Mouse (Mus musculus) left cerebral cortex, adult 2 months (tissue): ENCODE results near the gene Ly6g6c. TPM values are rescaled to one million over a fixed set of nuclear protein-coding genes. Genes with fewer than 3 reads are reported as not detected.

Source experiments
- DNase-seq, 2 experiments: peaks; one replicate each; pipeline ENCODE4 v3.0.0; 2021 to 2022; ENCODE audit warnings: low spot score in 2 of 2, mixed read lengths in 1 of 2; ENCODE audit errors: extremely low spot score in 1 of 2
- H3K27ac ChIP-seq: fragments of 200-600 bp; 2 replicates; pipeline ENCODE4 v1.8.1; 2022
- H3K4me3 ChIP-seq: fragments of 200-600 bp; 2 replicates; pipeline ENCODE4 v1.8.1; 2022
- CTCF ChIP-seq: fragments of 200-600 bp; IDR thresholded peaks from 2 replicates; pipeline ENCODE4 v1.8.1; 2022; ENCODE audit warnings: antibody characterized with exemption, mild to moderate bottlenecking, moderate library complexity
- intact Hi-C: fragments of 180-260 bp; cut with DNase I; formaldehyde crosslinking; loops from one replicate; pipeline ENCODE4 v1.15.1; 2025
- total RNA-seq, 2 experiments: library from RNA; stranded (reverse); gene quantifications; 2 replicates each; pipeline ENCODE4 v1.2.3; 2021

Gene Ly6g6c
- total RNA-seq, 2 experiments from 2014 or later, result not detected

DNA sequence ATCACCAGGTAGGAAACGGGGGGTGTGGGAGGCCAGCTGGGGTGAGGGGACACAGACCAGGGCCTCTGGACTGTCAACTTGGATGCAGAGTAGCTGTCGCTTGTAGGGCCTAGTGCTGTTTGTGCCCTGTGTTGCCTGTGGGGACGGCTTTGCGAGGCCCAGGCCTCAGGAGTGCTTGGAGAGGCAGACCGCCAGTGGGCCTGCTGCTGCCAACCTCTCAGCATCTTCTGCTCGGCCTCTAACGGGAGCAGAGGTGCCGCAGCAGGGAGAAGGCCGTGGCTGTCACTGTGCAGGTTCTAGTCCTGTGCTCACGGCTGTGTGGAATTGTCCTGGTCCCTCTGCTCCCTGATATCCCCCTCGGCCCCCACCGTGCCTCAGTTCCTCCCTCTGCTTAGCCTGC lies 31.4 kb downstream of the Ly6g6c start:
- H3K27ac ChIP-seq, result peak overlapping the region; percentile 59; the same call in 1 of the 2 replicates
- intact Hi-C loops, result no loop called here
- no peak for DNase-seq
- TF ChIP-seq CTCF, result no peak
- H3K4me3 ChIP-seq, result no peak overlapping the region

GRCm38 (mm10) chr17:35097164-35097655 lies 32.0 kb downstream of the Ly6g6c start:
- peak; percentile 44 to 59 for DNase-seq
- Histone ChIP-seq H3K4me3 (no peak overlapping the region), H3K27ac (peak overlapping the region; percentile 59; the same call in 1 of the 2 replicates)
- peak; percentile 47 for TF ChIP-seq CTCF
- intact Hi-C loops, result no loop called here

GRCm38 (mm10) chr17:35100196-35100765 lies 35.1 kb downstream of the Ly6g6c start:
- Histone ChIP-seq H3K27ac (no peak overlapping the region), H3K4me3 (no peak overlapping the region)
- no peak for TF ChIP-seq CTCF
- DNase-seq, result no peak
- intact Hi-C loops, result no loop called here

DNA sequence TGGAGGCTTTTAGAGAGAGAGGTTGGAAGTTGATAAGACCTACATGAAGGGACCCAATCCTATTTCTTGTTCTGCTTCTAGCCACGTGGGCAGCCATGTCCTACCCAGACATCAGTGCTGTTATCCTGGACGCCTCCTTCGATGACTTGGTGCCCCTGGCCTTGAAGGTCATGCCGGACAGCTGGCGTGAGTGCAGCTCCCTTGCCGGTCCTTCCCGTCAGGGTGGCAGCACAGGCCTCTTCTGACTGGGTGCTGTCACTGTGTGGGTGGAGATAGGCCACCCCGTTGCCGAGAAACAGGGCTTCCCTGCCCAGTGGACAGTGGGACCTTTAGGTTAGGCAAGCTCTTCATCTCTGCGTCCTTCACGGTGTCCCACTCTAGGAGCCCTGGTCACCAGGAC lies 36.0 kb downstream of the Ly6g6c start:
- no peak overlapping the region for H3K4me3 ChIP-seq
- H3K27ac ChIP-seq, result no peak overlapping the region
- intact Hi-C loops, result no loop called here
- DNase-seq, result no peak
- no peak for TF ChIP-seq CTCF

DNA sequence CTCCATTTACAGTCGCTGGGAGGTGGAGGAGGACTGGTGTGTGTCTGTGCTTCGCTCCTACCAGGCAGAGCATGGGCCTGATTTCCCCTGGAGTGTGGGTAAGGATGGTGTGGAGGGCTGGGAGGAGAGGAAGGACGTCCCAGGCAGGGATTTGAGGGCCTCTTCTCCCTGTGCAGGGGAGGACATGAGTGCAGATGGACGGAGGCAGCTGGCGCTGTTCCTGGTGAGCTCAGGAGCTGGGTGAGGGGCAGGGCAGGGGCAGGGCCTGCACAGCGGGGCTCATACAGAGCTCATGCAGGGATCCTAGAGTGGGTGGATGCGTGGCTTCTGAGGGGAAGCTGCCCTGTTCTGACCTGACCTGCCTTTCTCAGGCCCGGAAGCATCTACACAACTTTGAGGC lies 37.1 kb downstream of the Ly6g6c start:
- no peak for DNase-seq
- Histone ChIP-seq H3K4me3 (no peak overlapping the region), H3K27ac (no peak overlapping the region)
- intact Hi-C loops, result no loop called here
- TF ChIP-seq CTCF, result no peak

DNA sequence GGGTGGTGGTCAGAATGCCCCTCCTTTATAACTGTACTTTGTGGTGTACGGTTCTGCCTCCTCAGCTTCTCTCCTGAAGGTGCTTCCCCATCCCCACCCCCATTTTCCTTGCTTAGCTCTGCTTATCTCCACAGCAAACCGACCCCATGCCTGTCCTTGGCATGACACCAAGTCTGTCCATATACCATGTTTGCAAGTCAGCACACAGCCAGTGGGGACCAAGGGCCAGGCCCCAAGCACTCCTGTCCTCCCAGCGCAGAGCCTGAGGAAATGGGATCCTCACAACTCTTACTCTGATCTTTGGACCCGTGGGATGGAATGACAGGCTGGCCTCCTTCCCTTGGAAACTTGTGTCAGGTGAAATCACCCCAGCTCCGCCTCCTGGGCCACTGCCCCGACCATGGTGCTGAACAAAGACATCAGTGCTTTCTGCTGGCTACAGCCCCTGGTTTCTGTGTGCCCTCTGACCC lies 38.1 kb downstream of the Ly6g6c start:
- intact Hi-C loops, result no loop called here
- no peak overlapping the region for H3K27ac ChIP-seq
- TF ChIP-seq CTCF, result no peak
- DNase-seq, result no peak
- H3K4me3 ChIP-seq, result no peak overlapping the region

DNA sequence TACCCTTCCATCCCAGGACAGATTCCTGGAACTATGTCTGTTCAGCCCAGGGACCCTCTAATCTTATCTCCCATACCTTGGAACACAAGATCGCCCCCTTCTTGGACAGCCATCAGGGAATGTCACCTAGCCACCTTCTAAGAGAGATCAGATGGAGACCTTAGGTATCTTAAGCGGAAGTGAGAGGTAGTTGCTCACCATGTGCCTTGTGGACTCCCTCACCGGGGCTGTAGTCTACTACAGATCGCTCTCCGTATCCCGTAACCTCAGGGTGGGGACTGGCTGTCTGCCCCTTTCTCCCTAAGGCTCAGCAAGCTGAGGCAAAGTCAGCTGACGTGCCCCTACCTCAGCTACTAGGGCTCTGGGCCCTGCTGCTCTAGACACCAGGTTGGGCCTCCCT lies 38.9 kb downstream of the Ly6g6c start:
- intact Hi-C loops, result no loop called here
- Histone ChIP-seq H3K27ac (no peak overlapping the region), H3K4me3 (no peak overlapping the region)
- DNase-seq, result no peak
- no peak for TF ChIP-seq CTCF

DNA sequence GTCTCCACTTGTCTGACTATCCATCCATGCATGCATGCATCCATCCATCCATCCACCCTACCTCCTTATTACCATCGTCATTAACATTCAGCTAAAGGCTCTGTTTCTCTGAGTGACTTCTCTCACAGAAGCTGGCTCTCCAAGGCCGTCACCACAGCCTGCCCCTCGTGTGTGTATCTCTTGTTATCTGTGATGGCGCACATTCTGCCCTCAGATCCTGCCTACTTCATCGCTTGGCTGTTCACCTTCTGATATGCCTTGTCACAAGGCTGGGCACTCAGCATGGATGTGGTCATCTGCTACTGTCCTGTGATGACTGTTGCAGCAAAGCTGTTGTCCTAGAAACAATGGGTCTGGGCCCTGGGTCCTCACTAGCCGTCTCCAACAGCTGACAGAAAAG lies 39.6 kb downstream of the Ly6g6c start:
- intact Hi-C loops, result no loop called here
- no peak overlapping the region for H3K4me3 ChIP-seq
- DNase-seq, result no peak
- H3K27ac ChIP-seq, result no peak overlapping the region
- no peak for TF ChIP-seq CTCF

DNA sequence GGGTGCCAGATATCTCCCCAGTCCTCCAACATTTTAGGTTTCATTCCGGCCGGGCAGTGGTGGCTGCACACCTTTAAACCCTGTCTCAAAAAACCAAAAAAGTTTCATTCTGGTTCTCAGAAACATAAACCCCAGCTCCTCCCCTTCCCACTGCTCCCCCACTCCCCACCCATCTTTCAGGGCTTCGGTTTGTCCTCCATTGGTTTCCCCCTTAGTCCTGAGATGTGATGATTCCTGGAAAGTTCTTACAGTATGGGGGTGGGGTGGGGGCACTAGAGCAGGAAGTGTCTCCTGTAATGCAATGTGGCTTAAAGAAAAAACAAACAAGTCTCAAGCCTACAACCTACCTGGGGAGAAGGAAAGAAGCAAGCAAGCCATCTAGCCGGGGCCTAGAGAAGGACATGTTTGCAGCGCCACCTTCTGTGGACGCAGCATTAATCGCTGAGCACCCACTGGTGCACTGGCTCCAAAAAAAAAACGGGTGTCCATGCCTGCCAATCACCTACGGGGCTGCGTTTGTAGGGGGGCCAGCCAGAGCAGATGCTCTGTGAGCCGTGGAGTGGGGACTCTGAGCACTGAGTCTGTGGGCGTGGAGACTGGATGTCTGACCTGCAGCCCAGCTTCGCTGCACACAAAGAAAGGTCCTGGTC lies 40.7 kb downstream of the Ly6g6c start:
- peak; percentile 54 for TF ChIP-seq CTCF
- H3K4me3 ChIP-seq, result no peak overlapping the region
- DNase-seq, result no peak
- intact Hi-C loops, result loop anchor here (1.0 kb wide), 1 partner anchor 85 kb away; no protein-coding TSS in a partner anchor
- no peak overlapping the region for H3K27ac ChIP-seq

GRCm38 (mm10) chr17:35106522-35106921 lies 41.3 kb downstream of the Ly6g6c start:
- no peak overlapping the region for H3K27ac ChIP-seq
- no peak for DNase-seq
- no peak overlapping the region for H3K4me3 ChIP-seq
- intact Hi-C loops, result loop anchor here (1.0 kb wide), 1 partner anchor 85 kb away; no protein-coding TSS in a partner anchor
- peak; percentile 25 for TF ChIP-seq CTCF

GRCm38 (mm10) chr17:35108097-35108496 lies 42.9 kb downstream of the Ly6g6c start, which contains the start of gene Ly6g5c:
TSS of gene Ly6g5c (plus strand) at chr17:35108279.
- no peak for TF ChIP-seq CTCF
- no peak for DNase-seq
- intact Hi-C loops, result no loop called here
- no peak within 1 kb of the TSS for H3K27ac ChIP-seq
- H3K4me3 ChIP-seq, result no peak within 1 kb of the TSS

DNA sequence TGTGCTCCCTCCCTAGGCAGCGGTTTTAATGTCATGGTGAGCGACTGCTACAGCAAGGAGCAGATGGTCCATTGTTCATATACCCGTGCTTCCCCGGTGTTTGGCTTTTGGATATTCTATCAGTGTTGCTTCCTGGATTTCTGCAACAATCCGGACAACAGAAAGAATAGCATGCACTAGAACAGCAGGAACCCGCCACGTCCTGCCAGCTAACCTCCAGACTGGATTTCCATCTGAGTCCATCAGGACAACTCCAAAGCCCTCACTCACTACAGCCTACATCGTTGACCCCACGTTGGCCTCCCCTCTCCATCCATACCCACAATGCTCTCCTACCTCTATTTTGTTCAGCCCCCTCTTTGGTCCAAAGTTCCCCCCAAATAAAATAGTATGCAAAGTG lies 46.6 kb downstream of the Ly6g6c start:
- TF ChIP-seq CTCF, result no peak

More for the DNA sequence above, 46.6 kb downstream of the Ly6g6c start:
- Histone ChIP-seq H3K4me3 (no peak overlapping the region), H3K27ac (no peak overlapping the region)
- intact Hi-C loops, result no loop called here
- DNase-seq, result no peak
